Mouse (Mus musculus) WW6 (cell line): ENCODE measurements at regions not wholly inside any gene's neighbourhood (a gene's known extent, or its start where the extent isn't known, plus 50 kb on each side); places are given as distances from the start of the nearest gene placed in this dataset.

Experiments
- DNase-seq: peaks from one replicate; pipeline ENCODE4 v3.0.0-alpha.2; 2013; ENCODE audit warnings: low read depth, low spot score

- DNase-seq, result no peak
Measured at GRCm38 (mm10) chr3:140875500-140876200, 336.5 kb downstream of the Pdha2 start.

DNA sequence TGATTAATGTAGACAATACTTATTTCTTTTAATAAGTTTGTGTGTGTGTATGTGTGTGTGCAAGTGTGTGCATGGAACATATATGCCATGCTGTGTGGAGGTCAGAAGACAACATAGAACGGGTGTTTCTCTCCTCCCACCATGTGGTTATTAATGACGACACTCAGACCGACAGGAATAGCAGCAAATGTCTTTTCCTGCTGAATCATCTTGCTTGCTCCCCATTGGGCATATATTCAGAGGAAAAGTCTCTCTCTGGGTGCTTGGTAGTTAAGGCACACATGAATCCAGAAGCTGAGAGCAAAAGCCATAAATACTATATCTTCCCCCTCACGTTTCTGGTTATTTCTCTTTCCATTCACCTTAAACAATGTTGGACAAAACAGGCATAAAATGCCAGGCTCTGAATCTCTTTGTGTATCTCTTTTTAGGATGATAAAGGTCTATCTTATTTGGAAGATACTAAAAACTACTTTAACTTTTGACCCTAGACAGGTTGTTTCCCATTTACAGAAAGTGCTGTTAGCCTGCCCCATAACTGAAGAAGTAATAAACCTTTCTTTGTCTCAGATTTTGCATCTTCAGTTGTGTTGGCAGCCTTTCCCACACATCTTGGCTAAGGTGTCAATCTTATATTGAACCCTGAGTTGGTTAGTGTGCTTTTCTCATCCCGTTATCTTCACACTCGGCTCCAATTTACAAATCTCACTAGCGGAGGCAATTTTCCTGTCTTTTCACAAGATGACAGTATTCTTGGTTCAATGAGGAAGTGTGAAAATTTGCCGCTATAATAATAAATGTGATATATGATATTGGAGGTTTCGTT, 337.9 kb downstream of the Pdha2 start:
- DNase-seq, result no peak

DNA sequence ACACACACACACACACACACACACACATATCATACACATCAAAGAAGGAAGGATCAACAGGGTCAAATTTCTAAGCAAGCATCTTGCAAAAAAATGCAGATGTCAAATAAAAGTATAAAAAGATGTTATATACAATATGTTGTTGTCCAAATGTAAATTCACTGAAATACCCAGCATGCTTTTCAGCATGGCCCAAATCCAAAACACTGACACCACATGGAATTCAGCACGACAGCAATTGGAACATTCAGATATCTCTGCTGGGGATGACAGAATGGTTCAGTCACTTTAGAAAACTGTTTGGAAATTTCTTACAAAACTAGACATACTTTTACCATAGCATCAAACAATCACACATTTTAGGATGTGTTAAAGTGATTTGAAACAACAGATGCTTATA, 339.6 kb downstream of the Pdha2 start:
- no peak for DNase-seq

DNA sequence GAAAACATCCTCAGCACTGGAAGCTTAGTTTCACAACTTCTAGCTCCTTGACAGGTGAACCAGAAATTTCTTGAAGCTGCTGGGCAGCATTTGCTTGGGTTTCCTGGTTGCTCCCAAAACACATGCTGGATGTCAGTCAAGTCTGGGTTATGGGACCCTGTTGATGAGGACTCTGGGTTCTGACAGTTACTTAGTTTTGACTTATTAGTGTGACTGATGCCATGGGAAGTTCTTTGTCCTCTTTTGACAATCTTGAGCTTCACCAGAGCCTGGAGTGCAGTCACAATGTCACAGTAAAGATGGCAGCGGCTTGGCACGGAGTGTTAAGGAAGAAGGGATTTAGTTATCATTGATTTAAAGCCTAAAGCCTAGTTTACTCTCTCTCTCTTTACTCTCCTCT, 340.9 kb downstream of the Pdha2 start:
- no peak for DNase-seq

DNA sequence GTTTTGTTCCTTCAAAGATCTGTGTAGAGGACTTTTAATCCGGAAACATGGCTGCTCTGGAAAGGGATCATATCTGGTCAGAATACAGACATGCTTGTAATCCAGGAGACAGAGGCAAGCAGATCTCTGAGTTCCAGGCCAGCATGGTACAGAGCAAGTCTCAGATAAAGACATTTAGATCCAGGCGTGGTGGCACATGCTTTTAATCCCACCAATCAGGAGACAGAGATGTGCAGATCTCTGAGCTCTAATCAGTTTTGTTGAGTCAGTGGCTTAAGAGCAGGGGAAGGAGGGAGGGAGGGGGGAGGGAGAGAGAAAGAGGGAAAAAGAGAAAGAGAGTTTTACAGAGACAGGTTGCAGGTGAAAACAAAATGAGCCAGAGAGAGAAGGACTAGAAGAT, 372.0 kb downstream of the Pdha2 start:
- no peak for DNase-seq

DNA sequence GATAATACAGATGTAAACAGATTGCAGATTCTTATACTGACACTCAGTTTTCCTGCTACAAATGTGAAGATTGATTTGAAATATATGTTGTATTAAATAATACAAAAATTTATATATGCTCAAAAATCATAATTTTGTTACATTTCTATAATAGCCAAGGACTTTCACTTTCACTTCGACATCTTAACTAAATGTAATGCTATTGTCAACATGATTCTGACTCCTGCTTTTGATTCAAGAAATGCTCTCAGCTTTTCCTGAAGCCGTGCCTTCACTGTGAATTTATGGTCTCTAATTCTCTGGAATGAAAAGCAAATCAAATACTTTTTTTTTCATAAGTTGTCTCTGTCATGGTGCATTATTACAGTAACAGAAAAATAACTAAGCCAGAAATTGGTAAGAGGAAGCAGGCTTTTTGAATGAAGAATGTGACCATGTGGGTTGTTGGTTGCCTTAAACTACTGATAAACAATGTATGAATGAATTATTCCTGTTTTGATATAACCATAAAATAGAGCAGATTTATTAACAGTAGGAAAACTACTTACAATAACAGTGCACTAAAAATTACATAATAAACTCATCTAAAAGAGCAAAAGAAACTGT, 374.1 kb downstream of the Pdha2 start:
- no peak for DNase-seq

- DNase-seq, result no peak
Measured at GRCm38 (mm10) chr3:140821266-140821665, 390.9 kb downstream of the Pdha2 start.

- DNase-seq, result no peak
Measured at GRCm38 (mm10) chr3:140805586-140805985, 406.6 kb downstream of the Pdha2 start.

GRCm38 (mm10) chr3:140792943-140793342, 419.2 kb downstream of the Pdha2 start:
- no peak for DNase-seq

- DNase-seq, result no peak
Measured at GRCm38 (mm10) chr3:140785700-140786099, 426.5 kb downstream of the Pdha2 start.

DNA sequence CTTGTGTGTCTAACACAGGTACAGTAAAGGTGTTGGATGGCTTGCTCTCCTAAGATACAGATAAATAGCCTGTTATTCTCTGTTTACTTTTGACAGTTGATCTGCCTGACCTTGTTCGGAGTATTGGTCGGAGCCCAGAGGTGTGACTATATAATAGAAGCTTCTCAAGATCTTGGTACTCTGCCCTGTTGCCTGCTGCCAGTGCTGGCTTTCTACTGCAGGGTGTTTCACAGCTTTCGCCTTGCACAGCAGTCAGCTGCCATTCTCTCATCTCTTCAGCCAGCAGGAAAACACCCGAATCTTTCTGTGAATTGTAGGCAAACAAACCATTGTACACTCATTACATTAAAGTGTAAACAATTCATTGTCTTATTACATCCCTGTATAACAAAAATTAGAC, 452.1 kb downstream of the Pdha2 start:
- no peak for DNase-seq

DNA sequence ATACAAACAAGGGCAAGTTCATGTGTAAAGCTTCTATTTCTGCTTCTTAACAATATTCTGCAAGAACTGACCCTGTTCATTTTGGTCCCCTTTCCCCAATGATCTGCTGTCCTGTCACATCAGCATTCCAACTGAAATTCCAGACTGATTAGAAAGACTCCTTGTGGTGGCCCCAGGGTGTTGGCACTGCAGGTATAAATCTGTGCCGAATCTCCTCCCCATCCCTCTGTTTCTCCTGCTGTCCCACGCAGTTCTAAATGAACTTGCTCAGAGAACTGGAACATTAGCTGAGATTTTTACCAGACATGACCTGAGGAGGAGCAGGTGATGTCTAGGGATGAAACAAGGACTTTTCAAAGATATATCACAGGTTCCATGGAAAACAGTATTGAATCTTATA, 467.7 kb downstream of the Pdha2 start:
- no peak for DNase-seq

DNA sequence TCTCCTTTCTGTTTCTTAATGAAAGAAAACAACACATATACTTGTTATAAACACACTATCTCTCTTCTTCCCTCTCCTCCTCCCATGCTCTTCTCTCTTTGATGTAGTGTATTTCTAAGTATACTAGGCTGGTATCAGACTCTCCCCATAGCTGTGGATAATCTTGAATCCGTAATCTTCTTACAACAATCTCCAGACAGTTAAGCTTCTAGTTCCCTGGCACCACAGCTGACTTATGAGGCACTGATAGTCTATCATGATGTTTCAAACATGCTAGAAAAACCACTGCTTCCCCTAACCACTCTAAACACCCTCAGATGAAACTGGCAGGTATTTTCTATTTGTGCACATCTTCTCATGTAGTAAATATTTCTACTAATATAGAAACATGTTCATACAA, 471.7 kb downstream of the Pdha2 start:
- no peak for DNase-seq

GRCm38 (mm10) chr3:140738654-140739369, 473.3 kb downstream of the Pdha2 start:
- DNase-seq, result no peak

- DNase-seq, result peak; percentile 14
Measured at GRCm38 (mm10) chr3:140716896-140717295, 495.3 kb downstream of the Pdha2 start.

GRCm38 (mm10) chr3:140707591-140708131, 504.5 kb downstream of the Pdha2 start:
- no peak for DNase-seq

- DNase-seq, result no peak
Measured at GRCm38 (mm10) chr3:140706725-140707124, 505.4 kb downstream of the Pdha2 start.

GRCm38 (mm10) chr3:140705536-140705935, 506.6 kb downstream of the Pdha2 start:
- no peak for DNase-seq

DNA sequence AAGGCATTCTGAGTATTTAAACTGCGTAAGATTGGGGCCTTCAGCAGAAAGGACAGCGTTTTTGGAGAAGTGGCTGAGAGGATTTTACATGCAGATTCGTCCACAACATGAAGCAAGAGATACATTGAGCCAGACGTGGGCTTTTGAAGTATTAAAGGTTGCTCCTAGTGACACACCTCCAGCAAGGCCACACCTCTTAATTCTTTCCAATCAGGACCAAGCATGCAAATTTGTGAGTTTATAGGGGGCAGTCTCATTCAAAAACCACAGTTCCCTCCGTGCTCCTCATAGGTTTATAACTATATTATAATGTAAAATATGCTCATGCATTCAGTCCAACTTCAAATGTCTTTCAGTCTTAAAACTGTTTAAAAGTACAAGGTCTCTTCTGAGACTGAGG, 509.2 kb downstream of the Pdha2 start:
- DNase-seq, result no peak

- no peak for DNase-seq
Measured at GRCm38 (mm10) chr3:140702271-140702681, 509.9 kb downstream of the Pdha2 start.

- DNase-seq, result no peak
Measured at GRCm38 (mm10) chr3:140697295-140697694, 514.9 kb downstream of the Pdha2 start.

DNA sequence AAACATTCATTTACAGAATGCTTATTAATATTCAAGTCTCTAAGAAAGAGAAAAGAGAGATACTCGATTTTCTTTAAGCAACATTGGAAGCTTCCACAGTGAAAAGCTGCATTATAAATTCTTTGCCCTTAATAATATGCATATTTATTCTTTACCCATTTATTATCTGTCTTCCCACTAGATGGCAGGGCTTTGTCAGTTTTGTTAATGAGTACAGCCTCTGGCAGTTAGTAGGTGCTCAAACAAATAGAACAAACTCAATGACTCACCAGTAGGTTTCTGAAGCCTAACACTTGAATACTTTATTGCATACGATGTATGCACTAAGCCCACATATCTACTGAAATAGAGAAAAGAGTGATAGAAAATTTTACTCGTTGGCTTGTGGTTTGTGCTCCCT, 529.4 kb downstream of the Pdha2 start:
- DNase-seq, result no peak
